Mouse (Mus musculus): ENCODE measurements at regions not wholly inside any gene's neighbourhood (a gene's known extent, or its start where the extent isn't known, plus 50 kb on each side); places are given as distances from the start of the nearest gene placed in this dataset.

GRCm38 (mm10) chr8:126763600-126763999, 169.8 kb upstream of the Irf2bp2 start:
- TF ChIP-seq SMC3 (IDR thresholded peaks at IDR 0.05; ENCODE audit: low read depth, low read length) (no peak), EP300 (IDR thresholded peaks at IDR 0.05; ENCODE audit: low read length) (no peak)
